Mouse (Mus musculus) spleen, adult 2 months (tissue): ENCODE results near the gene Sned1.

Source experiments
- CTCF ChIP-seq: fragments of 200-500 bp; IDR thresholded peaks from 2 replicates; pipeline ENCODE4 v1.5.1; 2011; ENCODE audit warnings: mild to moderate bottlenecking, inconsistent platforms; ENCODE audit not compliant: insufficient read depth, insufficient read length, insufficient replicate concordance; ENCODE audit errors: extremely low read depth
- POLR2A ChIP-seq: fragments of 200-500 bp; IDR thresholded peaks from 2 replicates; pipeline ENCODE4 v1.6.1; 2011; ENCODE audit warnings: low read depth, low read length, inconsistent platforms

GRCm38 (mm10) chr1:93214612-93215011, 21.0 kb upstream of the Sned1 start:
- TF ChIP-seq CTCF (no peak), POLR2A (no peak)
